Mouse (Mus musculus) heart, postnatal 0 days (tissue): ENCODE measurements around the gene 4931409K22Rik.

Experiments used
- CTCF ChIP-seq: IDR thresholded peaks from 2 replicates; pipeline ENCODE4 v1.5.1; 2016; ENCODE audit warnings: antibody characterized with exemption, control low read depth, low read depth
- EP300 ChIP-seq: IDR thresholded peaks from 2 replicates; pipeline ENCODE4 v1.6.1; 2016; ENCODE audit warnings: antibody characterized with exemption, low read depth

DNA sequence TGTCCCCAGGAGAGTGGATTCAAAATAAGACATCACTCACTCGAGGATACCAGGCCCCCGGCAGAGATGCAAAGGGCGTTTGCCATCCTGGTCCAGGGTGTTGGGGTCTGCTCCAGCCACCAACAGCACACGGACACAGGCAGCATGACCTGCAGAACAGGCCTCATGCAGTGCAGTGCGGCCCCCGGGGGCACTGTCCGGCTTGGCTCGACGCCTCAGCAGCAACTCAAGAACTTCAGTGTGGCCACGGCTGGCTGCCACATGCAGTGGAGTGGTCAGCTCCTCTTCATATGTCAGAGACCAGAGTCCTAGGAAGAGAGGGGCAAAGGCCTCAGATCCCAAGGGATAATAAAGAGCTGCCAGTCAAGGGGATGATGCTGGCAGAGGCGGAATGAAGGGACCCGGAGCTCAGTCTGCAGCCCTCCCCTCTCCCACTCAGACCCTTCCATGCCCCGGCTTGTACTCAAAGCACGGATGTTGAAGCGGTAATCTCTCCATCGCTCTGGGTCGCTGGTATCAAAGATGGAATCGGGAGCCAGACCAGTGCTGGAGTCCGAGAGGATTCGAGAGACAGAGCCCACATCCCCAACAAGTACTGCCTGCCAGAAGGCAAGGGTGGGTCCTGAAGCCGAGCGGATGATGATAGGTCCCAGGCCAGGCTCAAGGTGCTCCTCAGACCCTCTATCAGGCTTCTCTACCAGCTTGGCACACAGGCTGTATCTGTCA is 16.9 kb downstream of the 4931409K22Rik start:
- no peak for TF ChIP-seq EP300
- TF ChIP-seq CTCF, result no peak
